Mouse (Mus musculus) megakaryocyte, embryonic 14.5 days (primary cell): ENCODE results near the gene Coro6.

Source experiments
- FLI1 ChIP-seq: IDR thresholded peaks from 2 replicates; pipeline ENCODE4 v1.6.1; 2012; ENCODE audit warnings: low read length, inconsistent platforms, mixed read lengths
- GATA1 ChIP-seq: IDR thresholded peaks from 3 replicates; pipeline ENCODE4 v1.6.1; 2012; ENCODE audit warnings: mixed read lengths, low read length, inconsistent platforms, borderline replicate concordance

DNA sequence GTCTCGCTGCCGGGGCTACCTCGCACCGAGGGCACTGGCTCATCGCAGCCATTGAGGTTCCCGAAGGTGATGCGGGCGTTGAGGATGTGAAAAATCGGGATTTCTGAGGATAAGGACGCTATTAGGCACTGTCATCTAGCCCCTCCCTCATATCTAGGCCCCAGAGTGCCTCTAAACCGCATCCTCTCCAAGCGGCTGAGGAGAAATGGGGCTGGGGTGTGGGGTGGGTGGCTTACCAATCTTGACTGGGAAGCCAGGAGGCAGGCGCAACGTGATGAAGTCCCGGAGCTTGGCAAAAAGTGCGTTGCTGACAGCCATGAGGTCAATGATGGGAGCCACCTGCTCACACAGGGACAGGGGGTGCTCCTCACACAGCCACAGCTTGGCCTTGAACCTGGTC is 10.6 kb downstream of the Coro6 start:
- TF ChIP-seq GATA1: no peak
- no peak for TF ChIP-seq FLI1
